Mouse (Mus musculus) layer of hippocampus, adult 11-12 months (tissue): ENCODE measurements around the gene Mum1.

Experiments used
- DNase-seq: peaks from one replicate; pipeline ENCODE4 v3.0.0; 2022; ENCODE audit warnings: low spot score

Mum1 gene

GRCm38 (mm10) chr10:80250573-80250972 lies 24.3 kb downstream of the Mum1 start:
- DNase-seq, result no peak

GRCm38 (mm10) chr10:80252011-80252410 lies 25.8 kb downstream of the Mum1 start:
- DNase-seq, result no peak

GRCm38 (mm10) chr10:80252493-80253274 lies 26.4 kb downstream of the Mum1 start:
- DNase-seq, result no peak

GRCm38 (mm10) chr10:80253551-80253950 lies 27.3 kb downstream of the Mum1 start:
- no peak for DNase-seq

GRCm38 (mm10) chr10:80254331-80255297 lies 28.4 kb downstream of the Mum1 start:
- no peak for DNase-seq

GRCm38 (mm10) chr10:80255881-80256535 lies 29.8 kb downstream of the Mum1 start:
- no peak for DNase-seq

GRCm38 (mm10) chr10:80257936-80258335 lies 31.7 kb downstream of the Mum1 start:
- no peak for DNase-seq

GRCm38 (mm10) chr10:80258752-80259462 lies 32.7 kb downstream of the Mum1 start:
- no peak for DNase-seq

GRCm38 (mm10) chr10:80259463-80259805 lies 33.2 kb downstream of the Mum1 start:
- DNase-seq, result no peak

GRCm38 (mm10) chr10:80259861-80260641 lies 33.8 kb downstream of the Mum1 start:
- DNase-seq, result peak; percentile 76

GRCm38 (mm10) chr10:80260642-80261584 lies 34.7 kb downstream of the Mum1 start, which contains the start of the genes Gamt and Dazap1:
TSS of gene Gamt (minus strand) at chr10:80261012.
TSS of gene Dazap1 (plus strand) at chr10:80261486.
- peak; percentile 95 for DNase-seq

GRCm38 (mm10) chr10:80261585-80261968 lies 35.3 kb downstream of the Mum1 start:
- peak; percentile 95 for DNase-seq

GRCm38 (mm10) chr10:80262169-80262568 lies 35.9 kb downstream of the Mum1 start:
- no peak for DNase-seq

GRCm38 (mm10) chr10:80262776-80263365 lies 36.6 kb downstream of the Mum1 start:
- no peak for DNase-seq

- peak; percentile 99 for DNase-seq
These were observed 38.3 kb downstream of the Mum1 start for GRCm38 (mm10) chr10:80264341-80265148.

- DNase-seq, result no peak
These were observed 38.9 kb downstream of the Mum1 start for GRCm38 (mm10) chr10:80265149-80265486.

GRCm38 (mm10) chr10:80270099-80270498 lies 43.9 kb downstream of the Mum1 start:
- no peak for DNase-seq

- DNase-seq, result no peak
These were observed 44.5 kb downstream of the Mum1 start for GRCm38 (mm10) chr10:80270734-80271181.
